Mouse (Mus musculus): ENCODE measurements around the gene Ice2.

DNA sequence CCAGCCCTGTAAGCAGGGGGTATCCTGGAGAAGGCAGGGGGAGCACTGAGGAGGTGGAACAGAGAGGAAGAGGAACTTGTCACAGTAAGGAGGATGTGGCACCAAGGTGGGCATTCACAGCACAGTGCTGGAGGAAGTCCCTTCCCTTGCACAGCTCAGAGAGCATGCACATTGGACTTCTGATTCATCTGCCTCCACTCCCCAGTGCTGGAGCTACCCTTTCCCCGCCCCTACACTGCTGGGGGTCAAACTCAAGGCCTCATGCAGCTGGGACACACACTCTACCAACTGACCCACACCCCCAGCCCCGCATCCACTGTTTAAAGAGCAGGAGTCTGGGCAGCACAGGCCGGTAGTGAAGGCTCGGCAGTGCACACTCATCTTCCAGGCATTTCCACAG is 68.4 kb downstream of the Ice2 start:
- TF ChIP-seq CTCF (IDR thresholded peaks at IDR 0.05; ENCODE audit: low read depth): no peak
- TF ChIP-seq EP300 (IDR thresholded peaks at IDR 0.05; ENCODE audit: low read depth): no peak

Measured in liver, embryonic 14.5 days (tissue).